In genomic region chr2:155929531-155930442, GRCm38 (mm10) we compare ENCODE assay signal across 8 mouse cellular contexts. TPM values are rescaled to one million over a fixed set of nuclear protein-coding genes. Genes with fewer than 3 reads are reported as not detected.
A peak's percentile ranks its signal among the peaks of the same experiment; 100 is the strongest.
DNase-seq lines count a peak whose midpoint lies in the region; ATAC-seq and TF ChIP-seq lines count a peak whose summit lies in the region.

TSS of gene Uqcc1 (minus strand) at chr2:155930310.

- no peaks in the 10 kb centered on the region for H3K27me3 ChIP-seq in Patski
- no peaks in the 10 kb centered on the region for H3K27me3 ChIP-seq in hindbrain, embryonic 14.5 days (ENCODE audit: control insufficient read depth, insufficient read depth, low read length)

- peak; percentile 54 for DNase-seq in Patski (ENCODE audit: low read depth, low spot score)
- peak; percentile 96 for DNase-seq in cerebellum, postnatal 14 days
- peak; percentile 86 to 89 for DNase-seq in frontal cortex, postnatal 25 days (ENCODE audit: low spot score in 2 of 2)
- peak; percentile 95 for DNase-seq in hindbrain, embryonic 14.5 days (ENCODE audit: low spot score)
- DNase-seq in layer of hippocampus, postnatal 36 days = peak; percentile 91
- peak; percentile 97 for DNase-seq in lung, postnatal 36 days
- DNase-seq in retina, postnatal 1 day = peak; percentile 97
- peak; percentile 80 to 88 for DNase-seq in urinary bladder, adult 18-20 months (ENCODE audit: low spot score in 2 of 2)

- peak within 1 kb of the TSS; percentile 68 for H3K4me3 ChIP-seq in hindbrain, embryonic 14.5 days (replicated peaks; ENCODE audit: low read length)

- TF ChIP-seq CTCF in Patski (IDR thresholded peaks at IDR 0.05) = no peak

- H3K4me1 ChIP-seq in hindbrain, embryonic 14.5 days (replicated peaks; ENCODE audit: control insufficient read depth, insufficient read depth, low read length) = peaks cover 15% of the 10 kb centered on the region

- POLR2A ChIA-PET in Patski (lab: Charles Lee) = interaction anchor here (1.4 to 2.4 kb wide), 3 partner anchors 26 to 80 kb away, joined by 3 to 10 read pairs (median 4); no protein-coding TSS in a partner anchor

- CTCF ChIA-PET in Patski (lab: Charles Lee) = interaction anchor here (1.1 to 2.5 kb wide), 2 partner anchors 9 to 17 kb away, joined by 3 to 7 read pairs; no protein-coding TSS in a partner anchor

- H3K36me3 ChIP-seq in hindbrain, embryonic 14.5 days (replicated peaks; ENCODE audit: control insufficient read depth, insufficient read depth) = no peaks in the 10 kb centered on the region

- WGBS in hindbrain, embryonic 14.5 days = under 1% methylated on average over 38 of the region's 38 CpGs

- H3K9ac ChIP-seq in hindbrain, embryonic 14.5 days = peak within 1 kb of the TSS; percentile 56

- peak; percentile 74 for ATAC-seq in Patski
- peak; percentile 96 for ATAC-seq in hindbrain, embryonic 14.5 days (ENCODE audit: low FRiP score)

- H3K27ac ChIP-seq in hindbrain, embryonic 14.5 days = peak within 1 kb of the TSS; percentile 83

- in situ Hi-C loops in Patski (cut with MboI; ENCODE audit: low pct_unique_long_range_greater_than_20kb) = no loop called here

- no peaks in the 10 kb centered on the region for H3K9me3 ChIP-seq in hindbrain, embryonic 14.5 days (ENCODE audit: control insufficient read depth, low read length)

- H3K4me2 ChIP-seq in hindbrain, embryonic 14.5 days (replicated peaks) = peak within 1 kb of the TSS; percentile 88

RNA-seq across cellular contexts. Expression of gene Uqcc1, which starts in this region (rescaled TPM):
- polyA plus RNA-seq in Patski (2021) = 73.4 TPM
- polyA plus RNA-seq in hindbrain, embryonic 14.5 days (2014; fragmentation: Nextera tagmentation; extraction: Ambion mirVana) = 72.7 TPM in 2 replicates
- 10 to 100 TPM; 76.9 to 81.8 TPM for total RNA-seq in layer of hippocampus, postnatal 36 days (2021)

Comparison
In these comparisons a context has a peak if more than half of its experiments do, and no peak if none do; other contexts are left out.
1. Peak in every context shown above with its lines: DNase-seq, ATAC-seq, H3K4me3 ChIP-seq and H3K27ac ChIP-seq.